Mouse (Mus musculus) kidney, adult 9 months (tissue): ENCODE measurements around the gene Nlgn1.

Source experiments
- DNase-seq: peaks from one replicate; pipeline ENCODE4 v3.0.0; 2022

The Nlgn1 gene

GRCm38 (mm10) chr3:26042966-26043365, 289.3 kb downstream of the Nlgn1 start:
- no peak for DNase-seq

- DNase-seq: no peak
Measured at GRCm38 (mm10) chr3:26039696-26040095, 292.6 kb downstream of the Nlgn1 start.

GRCm38 (mm10) chr3:26026025-26026424, 306.2 kb downstream of the Nlgn1 start:
- no peak for DNase-seq

- no peak for DNase-seq
Measured at GRCm38 (mm10) chr3:26023217-26023616, 309.0 kb downstream of the Nlgn1 start.

GRCm38 (mm10) chr3:26021632-26022184, 310.6 kb downstream of the Nlgn1 start:
- DNase-seq: no peak

GRCm38 (mm10) chr3:26011310-26012078, 320.8 kb downstream of the Nlgn1 start:
- DNase-seq: no peak

- no peak for DNase-seq
Measured at GRCm38 (mm10) chr3:26002863-26003608, 329.2 kb downstream of the Nlgn1 start.

- DNase-seq: no peak
Measured at GRCm38 (mm10) chr3:26002367-26002766, 329.9 kb downstream of the Nlgn1 start.

- no peak for DNase-seq
Measured at GRCm38 (mm10) chr3:25967546-25967945, 364.7 kb downstream of the Nlgn1 start.

GRCm38 (mm10) chr3:25964237-25964636, 368.0 kb downstream of the Nlgn1 start:
- DNase-seq: no peak

- no peak for DNase-seq
Measured at GRCm38 (mm10) chr3:25963568-25963967, 368.7 kb downstream of the Nlgn1 start.

GRCm38 (mm10) chr3:25916535-25916934, 415.7 kb downstream of the Nlgn1 start:
- DNase-seq: no peak

- no peak for DNase-seq
Measured at GRCm38 (mm10) chr3:25914365-25915065, 417.7 kb downstream of the Nlgn1 start.

GRCm38 (mm10) chr3:25903140-25903809, 429.0 kb downstream of the Nlgn1 start:
- DNase-seq: no peak

GRCm38 (mm10) chr3:25897456-25897855, 434.8 kb downstream of the Nlgn1 start:
- DNase-seq: no peak

- DNase-seq: no peak
Measured at GRCm38 (mm10) chr3:25884797-25885196, 447.5 kb downstream of the Nlgn1 start.

- no peak for DNase-seq
Measured at GRCm38 (mm10) chr3:25869161-25869560, 463.1 kb downstream of the Nlgn1 start.

- DNase-seq: no peak
Measured at GRCm38 (mm10) chr3:25858384-25858783, 473.9 kb downstream of the Nlgn1 start.

GRCm38 (mm10) chr3:25844686-25845462, 487.4 kb downstream of the Nlgn1 start:
- DNase-seq: no peak

- DNase-seq: no peak
Measured at GRCm38 (mm10) chr3:25830237-25830636, 502.0 kb downstream of the Nlgn1 start.

- DNase-seq: no peak
Measured at GRCm38 (mm10) chr3:25813368-25813767, 518.9 kb downstream of the Nlgn1 start.

- DNase-seq: no peak
Measured at GRCm38 (mm10) chr3:25807559-25807958, 524.7 kb downstream of the Nlgn1 start.
